Mouse (Mus musculus) heart, postnatal 0 days (tissue): ENCODE results near the gene Tent5a. TPM values are rescaled to one million over a fixed set of nuclear protein-coding genes. Genes with fewer than 3 reads are reported as not detected.

Source experiments
- ATAC-seq: fragments of 200-750 bp; cut with Nextera tagmentation; 2 replicates; pipeline ENCODE4 v1.8.0; 2017; ENCODE audit warnings: low read depth, moderate number of reproducible peaks, moderate library complexity; ENCODE audit not compliant: insufficient read depth
- DNase-seq: peaks from one replicate; pipeline ENCODE4 v3.0.0-alpha.2; 2016; ENCODE audit warnings: low spot score
- H3K27ac ChIP-seq: fragments of 300-500 bp; sonication (generic); 2 replicates; pipeline ENCODE4 v1.5.1; 2014; ENCODE audit warnings: low read depth, mild to moderate bottlenecking
- H3K27me3 ChIP-seq: fragments of 300-500 bp; sonication (generic); 2 replicates; pipeline ENCODE4 v1.6.1; 2014; ENCODE audit warnings: low read length, mixed read lengths; ENCODE audit not compliant: control insufficient read depth, insufficient read depth
- H3K36me3 ChIP-seq: fragments of 300-500 bp; sonication (generic); replicated peaks from 2 replicates; pipeline ENCODE4 v1.6.1; 2014; ENCODE audit warnings: low read length, mixed read lengths; ENCODE audit not compliant: control insufficient read depth, insufficient read depth
- H3K4me1 ChIP-seq: fragments of 300-500 bp; sonication (generic); 2 replicates; pipeline ENCODE4 v1.6.1; 2014; ENCODE audit warnings: antibody characterized with exemption; ENCODE audit not compliant: control insufficient read depth, insufficient read depth
- H3K4me2 ChIP-seq: fragments of 300-500 bp; sonication (generic); 2 replicates; pipeline ENCODE4 v1.6.1; 2014; ENCODE audit warnings: low read depth, mild to moderate bottlenecking, low read length, moderate library complexity
- H3K4me3 ChIP-seq: fragments of 300-500 bp; sonication (generic); 2 replicates; pipeline ENCODE4 v1.5.1; 2014; ENCODE audit warnings: low read depth, low read length
- H3K9ac ChIP-seq: fragments of 300-500 bp; sonication (generic); replicated peaks from 2 replicates; pipeline ENCODE4 v1.6.1; 2014; ENCODE audit warnings: low read depth, low read length, mixed read lengths
- H3K9me3 ChIP-seq: fragments of 300-500 bp; sonication (generic); replicated peaks from 2 replicates; pipeline ENCODE4 v1.6.1; 2016; ENCODE audit warnings: low read length; ENCODE audit not compliant: control insufficient read depth
- CTCF ChIP-seq: IDR thresholded peaks from 2 replicates; pipeline ENCODE4 v1.5.1; 2016; ENCODE audit warnings: antibody characterized with exemption, control low read depth, low read depth
- EP300 ChIP-seq: IDR thresholded peaks from 2 replicates; pipeline ENCODE4 v1.6.1; 2016; ENCODE audit warnings: antibody characterized with exemption, low read depth
- WGBS: fragments of 180-500 bp; shearing (Covaris S2); extraction: QIAGEN DNeasy Blood & Tissue Kit; methylation state at CpG from one replicate; pipeline ENCODE4 v1.1.7; 2014; 5-methylcytosine and 5-hydroxymethylcytosine counted together
- polyA plus RNA-seq: library from polyadenylated mRNA; unstranded; fragments of >200 nt; fragmentation: Nextera tagmentation; extraction: Ambion mirVana; gene quantifications from 2 replicates; pipeline ENCODE4 v1.2.1, GENCODE M21; 2015
- total RNA-seq: library from RNA; depleted of rRNA; stranded (reverse); fragments of >200 nt; gene quantifications from 2 replicates; pipeline ENCODE4 v1.2.3, GENCODE M21; 2014; ENCODE audit warnings: low replicate concordance; rRNA removed

The Tent5a gene
- total and polyA plus RNA-seq, 2 experiments from 2014 or later: 6.6 to 8.8 TPM

DNA sequence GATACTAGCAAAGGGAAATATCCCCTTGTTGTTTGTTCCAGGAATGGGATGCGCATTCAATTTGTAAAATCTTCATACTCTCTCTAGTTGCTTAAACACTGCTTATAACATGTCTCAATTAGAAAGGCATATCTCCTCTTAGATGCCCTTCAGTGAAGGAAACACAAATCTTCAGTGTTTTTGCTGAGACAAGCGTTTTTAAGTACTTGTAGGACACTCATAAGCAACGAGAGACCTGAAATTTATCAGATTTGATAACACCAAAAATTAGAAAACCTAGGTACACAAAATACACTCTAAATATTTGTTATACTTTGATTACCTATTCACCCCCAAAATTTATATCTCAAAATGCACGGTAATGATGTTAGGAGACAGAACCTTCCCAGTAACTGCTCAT lies 24.3 kb downstream of the Tent5a start:
- Histone ChIP-seq H3K9me3 (no peaks in the 10 kb centered on the region), H3K4me2 (no peak overlapping the region), H3K4me1 (no peaks in the 10 kb centered on the region), H3K27me3 (no peaks in the 10 kb centered on the region), H3K4me3 (no peak overlapping the region), H3K9ac (no peak overlapping the region), H3K27ac (no peak overlapping the region), H3K36me3 (no peaks in the 10 kb centered on the region)
- TF ChIP-seq EP300: no peak
- TF ChIP-seq CTCF: no peak
- 75% methylated on average over 4 of the region's 4 CpGs for WGBS
- DNase-seq (no peak), ATAC-seq (no peak)

DNA sequence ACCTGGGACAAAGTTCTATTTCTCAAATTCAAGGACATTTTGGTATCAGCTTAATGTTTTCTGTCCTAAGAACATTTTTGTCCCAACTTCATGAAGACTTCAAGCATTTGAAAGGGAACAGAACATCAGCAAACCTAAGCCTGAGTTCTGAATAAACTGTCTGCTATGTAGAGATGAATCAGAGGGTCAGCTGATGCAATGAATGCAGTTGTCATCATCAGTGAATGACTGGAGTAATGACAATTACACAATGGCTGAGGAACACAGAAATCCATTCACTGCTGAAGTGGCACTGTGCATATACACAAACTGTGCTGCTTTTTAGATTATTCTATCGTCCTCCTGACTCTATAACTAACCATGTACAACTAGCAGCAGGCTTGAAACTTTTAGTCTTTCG lies 53.0 kb downstream of the Tent5a start:
- Histone ChIP-seq H3K4me2 (no peak overlapping the region), H3K36me3 (no peaks in the 10 kb centered on the region), H3K27ac (no peak overlapping the region), H3K4me3 (no peak overlapping the region), H3K9me3 (no peaks in the 10 kb centered on the region), H3K27me3 (no peaks in the 10 kb centered on the region), H3K4me1 (no peaks in the 10 kb centered on the region), H3K9ac (no peak overlapping the region)
- ATAC-seq: no peak
- no peak for DNase-seq
- 53% methylated on average over 2 of the region's 2 CpGs for WGBS
- TF ChIP-seq EP300: no peak
- TF ChIP-seq CTCF: no peak

Other genes with a start within 250 kb of the Tent5a start
- not detected in 2 replicates for gene Gm11114, start 14.6 kb downstream of the Tent5a start, total RNA-seq
- not detected in 2 replicates for gene Gm11114, start 14.6 kb downstream of the Tent5a start, polyA plus RNA-seq